Mouse (Mus musculus) c-Kit-negative CD71-positive TER-119-positive erythroid progenitor cells, embryonic 14.5 days (primary cell): ENCODE data around the gene Olfr1377.
"Not testable (repeated sequence)": the region's sequence is repeated elsewhere in the genome, so short reads cannot be mapped to it uniquely, and the experiment has no call there.

Source experiments
- DNase-seq: peaks from one replicate; pipeline ENCODE4 v3.0.0-alpha.2; 2013; ENCODE audit warnings: low read depth, low spot score

Gene Olfr1377

GRCm38 (mm10) chr11:50981667-50982066 is at the start of gene Olfr1377:
Gene Olfr1377 (plus strand): TSS chr11:50981967.
- no peak for DNase-seq

DNA sequence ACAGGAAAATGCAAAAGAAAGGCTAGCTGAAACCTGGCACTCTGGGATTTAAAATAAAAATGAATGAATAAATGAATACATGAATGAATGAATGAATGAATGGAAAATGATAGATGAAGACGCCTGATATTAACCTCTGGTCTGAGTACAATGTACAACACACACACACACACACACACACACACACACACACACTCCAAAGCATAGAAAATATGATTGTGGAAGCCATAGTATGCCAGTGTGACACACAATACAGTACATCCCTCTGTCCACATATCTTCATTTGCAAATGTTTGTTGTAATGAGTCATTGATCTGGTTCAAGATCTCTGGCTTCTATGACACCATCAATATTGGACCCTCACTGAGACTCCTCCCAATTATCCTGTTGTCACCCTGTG is 49.7 kb upstream of the Olfr1377 start:
- no peak for DNase-seq

DNA sequence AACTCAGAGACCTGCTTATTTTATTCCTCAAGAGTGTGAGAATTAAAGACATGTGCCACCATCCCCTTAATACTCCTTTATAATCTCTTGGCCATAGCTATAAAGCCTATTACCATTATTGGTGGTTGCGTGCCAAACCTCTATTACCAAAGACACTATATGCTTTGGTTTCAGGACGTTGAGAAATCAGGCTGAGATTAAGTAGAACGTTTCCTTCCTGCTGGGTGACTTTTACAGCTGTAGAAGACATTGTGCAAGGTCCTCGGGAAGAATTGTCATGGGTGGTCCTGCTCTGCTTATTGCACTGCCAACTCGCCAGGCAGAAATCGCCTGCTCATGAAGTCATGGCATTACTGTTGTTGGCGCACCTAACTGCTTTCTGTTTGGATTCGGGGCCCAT is 43.3 kb upstream of the Olfr1377 start:
- DNase-seq = no peak

GRCm38 (mm10) chr11:50939621-50940366 is 42.0 kb upstream of the Olfr1377 start:
- no peak for DNase-seq

- DNase-seq = no peak
These were observed 39.4 kb upstream of the Olfr1377 start for GRCm38 (mm10) chr11:50942386-50942785.

- DNase-seq = no peak
These were observed 38.3 kb upstream of the Olfr1377 start, which contains the start of gene 4933414I15Rik for GRCm38 (mm10) chr11:50943506-50943905. Gene 4933414I15Rik (minus strand): TSS chr11:50943765.

- DNase-seq = no peak
These were observed 29.5 kb upstream of the Olfr1377 start for GRCm38 (mm10) chr11:50952290-50952689.

GRCm38 (mm10) chr11:50953665-50954064 is 28.1 kb upstream of the Olfr1377 start, which contains the start of gene Prop1:
Gene Prop1 (minus strand): TSS chr11:50953765.
- no peak for DNase-seq

DNA sequence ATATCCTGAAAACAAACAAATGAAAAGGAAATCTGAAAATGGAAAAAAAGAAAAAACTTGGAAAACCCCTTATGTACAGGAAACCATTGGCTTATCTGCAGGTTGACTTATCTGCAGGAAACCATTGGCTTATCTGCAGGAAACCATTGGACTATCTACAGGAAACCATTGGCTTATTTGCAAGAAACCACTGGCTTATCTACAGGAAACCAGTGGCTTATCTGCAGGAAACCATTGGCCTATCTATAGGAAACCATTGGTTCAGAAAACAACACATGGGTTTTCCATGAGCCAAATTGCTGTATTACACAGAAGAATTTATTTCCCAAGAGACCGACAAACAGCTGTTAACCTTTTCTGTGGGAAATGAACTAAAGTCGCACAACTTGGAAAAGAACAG is 16.9 kb upstream of the Olfr1377 start:
- DNase-seq = no peak

DNA sequence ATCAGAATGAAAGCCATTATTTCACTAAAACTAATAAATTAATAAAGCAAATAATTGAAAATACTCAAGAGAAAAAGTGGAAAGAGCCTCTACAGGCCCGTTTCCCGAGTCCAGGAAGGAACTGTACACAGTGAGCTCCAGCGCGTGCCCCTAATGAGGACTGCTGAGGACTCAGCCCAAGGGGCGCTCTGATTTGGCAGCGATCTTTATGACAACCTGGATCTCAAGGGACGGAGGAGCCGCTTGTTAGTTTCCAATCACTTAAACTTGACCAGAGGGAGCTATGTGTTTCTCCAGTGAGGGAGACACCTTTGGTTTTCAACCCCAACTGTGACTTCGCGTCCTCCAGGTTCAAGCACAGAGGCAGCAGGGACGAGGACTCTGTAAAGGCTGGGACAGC is 15.5 kb upstream of the Olfr1377 start, which contains the start of gene Olfr1378:
Olfr1378 (plus strand) TSS at position 301 of the 400 bp plus-strand sequence.
- no peak for DNase-seq

- DNase-seq = no peak
These were observed 4.6 kb upstream of the Olfr1377 start for GRCm38 (mm10) chr11:50977216-50977615.

DNA sequence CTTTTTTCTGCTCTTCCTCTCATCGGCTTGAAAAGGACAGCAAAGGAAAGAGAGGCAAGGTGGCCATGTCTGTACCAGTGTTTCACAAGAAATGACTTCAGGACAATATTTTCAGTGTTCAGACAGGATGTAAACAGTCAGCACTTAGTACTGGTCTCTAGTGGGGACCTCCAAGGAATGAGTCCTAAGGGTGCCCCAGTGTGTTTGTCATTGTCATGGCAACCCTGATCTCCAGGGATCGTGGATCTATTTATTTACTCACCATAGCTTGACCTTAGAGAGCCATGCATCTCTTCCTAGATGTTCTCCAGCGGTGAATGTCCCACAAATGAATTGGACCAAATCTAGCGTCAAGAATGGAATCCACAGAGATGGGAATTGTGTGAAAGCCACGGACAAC is 21.5 kb downstream of the Olfr1377 start, which contains the start of gene Olfr51:
Olfr51 (plus strand) TSS at position 301 of the 400 bp plus-strand sequence.
- no peak for DNase-seq

- no peak for DNase-seq
These were observed 30.1 kb downstream of the Olfr1377 start for GRCm38 (mm10) chr11:51011821-51012220.

DNA sequence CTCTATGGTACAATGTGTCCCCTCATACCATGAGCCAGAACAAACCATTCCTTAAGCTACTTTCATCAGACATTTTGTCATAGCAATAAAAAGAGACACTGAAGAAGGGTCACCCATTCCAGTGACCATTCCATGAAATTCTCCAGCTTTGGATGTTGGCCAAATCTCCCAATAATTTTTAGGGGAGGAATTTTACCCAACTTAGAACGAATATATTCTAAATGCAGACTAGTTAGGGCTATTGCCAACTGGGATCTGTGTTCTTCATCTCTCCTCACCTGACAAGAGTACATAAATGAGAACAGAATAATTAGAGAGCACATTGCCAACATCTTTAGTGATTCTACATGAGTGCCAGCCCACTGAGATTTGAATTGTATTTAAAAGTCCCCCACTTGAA is 32.2 kb downstream of the Olfr1377 start, which contains the start of gene Olfr54:
Olfr54 (plus strand) TSS at position 301 of the 400 bp plus-strand sequence.
- DNase-seq = no peak

DNA sequence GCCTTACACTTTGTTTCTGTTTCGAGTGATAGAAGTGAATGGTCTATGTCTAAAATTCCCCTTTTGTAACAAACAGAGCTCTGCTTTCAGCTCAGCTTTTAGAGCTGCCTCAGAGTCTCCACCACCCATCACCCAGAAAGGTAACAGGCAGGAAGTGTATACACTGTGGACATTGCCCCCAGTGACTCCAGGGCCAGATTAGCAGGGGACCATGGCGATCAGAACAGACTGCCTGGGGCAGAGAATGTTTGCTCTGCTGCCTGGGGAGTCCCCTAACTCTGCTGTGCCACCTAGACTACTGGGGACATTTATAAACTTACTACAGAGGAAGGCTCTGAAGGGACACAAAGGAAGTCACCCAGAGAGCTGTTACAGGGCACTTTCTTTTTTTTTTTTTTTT is 34.6 kb downstream of the Olfr1377 start:
- DNase-seq = no peak

GRCm38 (mm10) chr11:51026811-51027210 is 45.0 kb downstream of the Olfr1377 start:
- not testable (repeated sequence) for DNase-seq

GRCm38 (mm10) chr11:51029381-51029780 is 47.6 kb downstream of the Olfr1377 start:
- DNase-seq = not testable (repeated sequence)

DNA sequence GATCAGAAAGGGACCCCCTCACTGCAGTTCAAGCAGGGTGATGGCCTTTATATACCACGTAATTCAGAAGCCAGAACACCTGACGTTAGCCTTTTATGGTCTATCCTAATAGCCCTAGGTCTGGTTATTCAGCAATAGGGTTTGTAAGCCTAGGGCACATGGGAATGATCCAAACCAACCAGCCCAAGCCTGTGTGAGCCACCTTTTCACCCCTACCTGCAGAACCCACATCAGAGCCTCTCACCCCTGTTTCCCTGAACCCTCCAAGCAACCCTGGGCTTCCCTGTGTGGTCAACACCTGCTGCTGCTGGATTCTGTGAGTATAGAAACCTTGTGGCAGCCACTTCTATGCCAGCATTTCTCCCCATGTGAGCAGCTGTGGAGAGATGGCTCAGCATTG is 48.5 kb downstream of the Olfr1377 start:
- no peak for DNase-seq

GRCm38 (mm10) chr11:51032851-51033250 is 51.1 kb downstream of the Olfr1377 start:
- DNase-seq = peak; percentile 8

DNA sequence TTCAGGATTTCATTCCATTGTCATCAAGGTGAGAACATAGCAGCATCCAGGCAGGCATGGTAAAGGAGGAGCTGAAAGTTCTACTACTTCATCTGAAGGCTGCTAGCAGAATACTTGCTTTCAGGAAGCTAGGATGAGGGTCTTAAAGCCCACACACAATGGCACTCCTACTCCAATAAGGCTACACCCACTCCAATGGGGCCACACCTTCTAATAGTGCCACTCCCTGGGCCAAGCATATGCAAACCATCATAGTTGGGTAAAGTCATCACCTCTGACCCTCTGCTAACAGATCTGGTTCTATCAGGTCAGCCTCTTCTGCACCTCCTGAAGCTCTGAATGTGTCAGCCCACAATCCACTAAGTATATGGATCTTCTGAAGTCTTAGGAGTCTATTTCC is 52.4 kb downstream of the Olfr1377 start:
- not testable (repeated sequence) for DNase-seq

GRCm38 (mm10) chr11:51035951-51036350 is 54.2 kb downstream of the Olfr1377 start:
- DNase-seq = no peak
